Mouse (Mus musculus) bone marrow macrophage, adult 2 months (primary cell): ENCODE measurements around the gene Mpo.

Experiments
- CTCF ChIP-seq: IDR thresholded peaks from 2 replicates; pipeline ENCODE4 v1.5.1; 2012; ENCODE audit warnings: low read depth, mild to moderate bottlenecking, low read length, moderate library complexity
- POLR2A ChIP-seq: IDR thresholded peaks from 2 replicates; pipeline ENCODE4 v1.6.1; 2012; ENCODE audit warnings: mild to moderate bottlenecking, low read depth, low read length, borderline replicate concordance

- TF ChIP-seq CTCF (no peak), POLR2A (no peak)
Measured at GRCm38 (mm10) chr11:87847884-87848283, 54.5 kb downstream of the Mpo start.
